ENCODE assay signal across 21 mouse cellular contexts in genomic region chr16:81437868-81438249, GRCm38 (mm10).
"Had no signal": no experiment of that assay in that cellular context is flagged by ENCODE, and none has a peak within 500 bp of the region (broad histone marks: within the 10 kb centered on the region; RNA-seq: fewer than 3 reads in every experiment).

No protein-coding gene starts in this region.

- H3K9ac ChIP-seq: heart, embryonic 12.5 days; hindbrain, embryonic 13.5 days; hindbrain, embryonic 15.5 days; kidney, embryonic 15.5 days; limb, embryonic 13.5 days; limb, embryonic 15.5 days had no signal

- ATAC-seq: hindbrain, postnatal 0 days; intestine, embryonic 16.5 days had no signal

- H3K4me3 ChIP-seq: gastrocnemius, adult 2 months; heart, adult 2 months; heart, embryonic 12.5 days; hindbrain, embryonic 13.5 days; hindbrain, embryonic 15.5 days; kidney, embryonic 15.5 days; limb, embryonic 13.5 days; limb, embryonic 15.5 days had no signal

- H3K9me3 ChIP-seq: heart, embryonic 12.5 days; hindbrain, embryonic 13.5 days; hindbrain, embryonic 15.5 days; kidney, embryonic 15.5 days; limb, embryonic 13.5 days; limb, embryonic 15.5 days had no signal

- H3K27ac ChIP-seq: gastrocnemius, adult 2 months; heart, adult 2 months; hindbrain, embryonic 13.5 days; hindbrain, embryonic 15.5 days; hindbrain, postnatal 0 days; kidney, embryonic 15.5 days; kidney, postnatal 0 days; limb, embryonic 13.5 days; limb, embryonic 15.5 days had no signal

- H3K4me2 ChIP-seq: heart, embryonic 12.5 days; hindbrain, embryonic 13.5 days; hindbrain, embryonic 15.5 days; kidney, embryonic 15.5 days; limb, embryonic 13.5 days; limb, embryonic 15.5 days; liver, embryonic 11.5 days had no signal

- DNase-seq: gastrocnemius, postnatal 10 days; gastrocnemius, postnatal 25 days; heart, postnatal 10 days; heart, postnatal 4 days; kidney, adult 11 months; kidney, postnatal 14 days; layer of hippocampus, adult 9-11 months; layer of hippocampus, postnatal 36 days; left cerebral cortex, postnatal 4 days had no signal

- H3K36me3 ChIP-seq: heart, embryonic 12.5 days; kidney, embryonic 15.5 days; limb, embryonic 13.5 days; limb, embryonic 15.5 days had no signal

- H3K27me3 ChIP-seq: heart, embryonic 12.5 days; hindbrain, embryonic 13.5 days; hindbrain, embryonic 15.5 days; kidney, embryonic 15.5 days; limb, embryonic 13.5 days; limb, embryonic 15.5 days had no signal

- H3K4me1 ChIP-seq: heart, embryonic 12.5 days; hindbrain, embryonic 13.5 days; hindbrain, embryonic 15.5 days; kidney, embryonic 15.5 days; limb, embryonic 13.5 days; limb, embryonic 15.5 days had no signal
